In genomic region chr6:61230058-61230718, GRCm38 (mm10) we compare ENCODE assay signal across 14 mouse cellular contexts.
"Had no signal": no experiment of that assay in that cellular context is flagged by ENCODE, and none has a peak within 500 bp of the region (broad histone marks: within the 10 kb centered on the region; RNA-seq: fewer than 3 reads in every experiment).

No protein-coding gene starts in this region.

- H3K9ac ChIP-seq: limb, embryonic 13.5 days; liver, embryonic 14.5 days; neural tube, embryonic 15.5 days had no signal

- H3K36me3 ChIP-seq: limb, embryonic 13.5 days; neural tube, embryonic 15.5 days had no signal

- H3K4me2 ChIP-seq: limb, embryonic 13.5 days; neural tube, embryonic 15.5 days had no signal

- DNase-seq: kidney, adult 11 months; kidney, postnatal 10 days; kidney, postnatal 4 days; left cerebral cortex, postnatal 4 days; lung, adult 18-20 months; right cerebral cortex, adult 18-20 months; spleen, adult 18-20 months; thymus, adult 18-20 months; thymus, postnatal 14 days had no signal

- H3K4me3 ChIP-seq: layer of hippocampus, adult 2 months; limb, embryonic 13.5 days; myocyte; neural tube, embryonic 15.5 days had no signal

- H3K27me3 ChIP-seq: limb, embryonic 13.5 days; neural tube, embryonic 15.5 days had no signal

- H3K9me3 ChIP-seq: limb, embryonic 13.5 days; neural tube, embryonic 15.5 days had no signal

- H3K27ac ChIP-seq: layer of hippocampus, adult 2 months; limb, embryonic 13.5 days; liver, embryonic 14.5 days; neural tube, embryonic 15.5 days had no signal
